Mouse (Mus musculus) ovary, postnatal 36 days (tissue): Measurements from ENCODE around the gene Rab3b.

Source experiments
- DNase-seq: peaks from one replicate; pipeline ENCODE4 v3.0.0; 2022; ENCODE audit warnings: low spot score, mixed read lengths

The Rab3b gene

GRCm38 (mm10) chr4:108951663-108952062 is 72.8 kb downstream of the Rab3b start:
- DNase-seq, result no peak

GRCm38 (mm10) chr4:108959696-108960095 is 80.8 kb downstream of the Rab3b start:
- DNase-seq, result no peak

GRCm38 (mm10) chr4:108960619-108961460 is 82.0 kb downstream of the Rab3b start:
- DNase-seq, result no peak

- no peak for DNase-seq
These were observed 84.2 kb downstream of the Rab3b start for GRCm38 (mm10) chr4:108963017-108963416.

GRCm38 (mm10) chr4:108969517-108969916 is 90.7 kb downstream of the Rab3b start:
- DNase-seq, result no peak

- DNase-seq, result no peak
These were observed 92.2 kb downstream of the Rab3b start for GRCm38 (mm10) chr4:108971054-108971453.

GRCm38 (mm10) chr4:108976458-108977071 is 97.7 kb downstream of the Rab3b start:
- peak; percentile 14 for DNase-seq

GRCm38 (mm10) chr4:108986833-108987472 is 108.1 kb downstream of the Rab3b start:
- DNase-seq, result no peak

GRCm38 (mm10) chr4:108987473-108987842 is 108.6 kb downstream of the Rab3b start:
- DNase-seq, result no peak

GRCm38 (mm10) chr4:108989430-108989829 is 110.6 kb downstream of the Rab3b start:
- no peak for DNase-seq

GRCm38 (mm10) chr4:108990032-108990431 is 111.2 kb downstream of the Rab3b start:
- DNase-seq, result no peak

GRCm38 (mm10) chr4:108990571-108990970 is 111.7 kb downstream of the Rab3b start:
- DNase-seq, result no peak

- DNase-seq, result no peak
These were observed 112.9 kb downstream of the Rab3b start for GRCm38 (mm10) chr4:108991811-108992210.
